Comparison of ENCODE assay signal across 7 mouse cellular contexts in the genomic region with DNA sequence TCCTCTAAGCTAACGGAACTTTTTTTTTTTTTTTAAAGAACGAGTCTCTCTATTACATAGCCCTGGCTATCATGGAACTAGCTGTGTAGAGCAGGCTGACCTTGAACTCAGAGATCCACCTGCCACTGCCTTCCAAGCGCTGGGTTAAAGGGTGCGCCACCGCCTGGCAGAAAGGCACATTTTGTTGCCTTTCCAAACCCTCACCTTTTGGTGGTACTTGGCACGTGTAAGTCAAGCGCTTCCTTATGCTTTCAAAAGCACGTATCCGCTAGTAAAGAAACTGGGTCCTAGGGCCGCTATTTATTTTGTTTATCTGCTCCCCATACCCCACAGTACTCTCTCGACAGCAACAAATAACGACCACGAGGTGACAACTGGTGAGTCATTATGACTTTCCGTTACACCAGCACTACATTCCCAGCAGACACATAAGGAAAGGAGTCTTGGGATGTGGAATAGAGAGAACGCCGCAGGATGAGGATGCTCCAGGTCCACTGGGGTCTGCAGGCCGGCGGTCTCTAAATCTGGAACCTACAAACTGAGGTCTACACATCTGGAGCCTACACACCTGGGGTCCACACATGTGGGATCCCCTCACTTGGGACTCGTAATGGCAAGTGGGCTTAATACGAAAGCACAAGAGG. TPM values are rescaled to one million over a fixed set of nuclear protein-coding genes. Genes with fewer than 3 reads are reported as not detected.
DNase-seq lines count a peak whose midpoint lies in the region; ATAC-seq lines count a peak whose summit lies in the region.

No protein-coding gene starts in this region.

- H3K27me3 ChIP-seq in embryonic facial prominence, embryonic 13.5 days = no peaks in the 10 kb centered on the region; the same call in 1 of the 2 replicates
- H3K27me3 ChIP-seq in hindbrain, embryonic 11.5 days (ENCODE audit: control insufficient read depth, insufficient read depth, low read length) = no peaks in the 10 kb centered on the region

- peak overlapping the region; percentile 84 for H3K4me2 ChIP-seq in embryonic facial prominence, embryonic 13.5 days
- H3K4me2 ChIP-seq in hindbrain, embryonic 11.5 days (replicated peaks; ENCODE audit: low read depth, low read length) = peak overlapping the region; percentile 43

- H3K4me1 ChIP-seq in embryonic facial prominence, embryonic 13.5 days = peaks cover 4% of the 10 kb centered on the region; the same call in 1 of the 2 replicates
- H3K4me1 ChIP-seq in hindbrain, embryonic 11.5 days (replicated peaks; ENCODE audit: control insufficient read depth, insufficient read depth, low read length) = no peaks in the 10 kb centered on the region

- H3K9me3 ChIP-seq in embryonic facial prominence, embryonic 13.5 days = no peaks in the 10 kb centered on the region
- H3K9me3 ChIP-seq in hindbrain, embryonic 11.5 days (ENCODE audit: control insufficient read depth, low read length) = no peaks in the 10 kb centered on the region

- no peaks in the 10 kb centered on the region for H3K36me3 ChIP-seq in embryonic facial prominence, embryonic 13.5 days
- H3K36me3 ChIP-seq in hindbrain, embryonic 11.5 days (ENCODE audit: control insufficient read depth, insufficient read depth, low read length) = no peaks in the 10 kb centered on the region

- ATAC-seq in embryonic facial prominence, embryonic 13.5 days (ENCODE audit: insufficient number of reproducible peaks, insufficient read depth, low FRiP score, low TSS enrichment, low read depth) = no peak
- peak; percentile 25 for ATAC-seq in hindbrain, embryonic 11.5 days (ENCODE audit: low FRiP score)
- peak; percentile 23 for ATAC-seq in monocyte, adult 5-6 weeks (replicated peaks; ENCODE audit: insufficient number of reproducible peaks, low FRiP score, low TSS enrichment, poor library complexity, severe bottlenecking)

- H3K4me3 ChIP-seq in embryonic facial prominence, embryonic 13.5 days = peak overlapping the region; percentile 78
- peak overlapping the region; percentile 55 for H3K4me3 ChIP-seq in hindbrain, embryonic 11.5 days (ENCODE audit: low read depth, low read length)

- peak; percentile 60 to 72 for DNase-seq in CD8-positive naive resting alpha-beta T cell, adult 2 months (ENCODE audit: low read depth in 2 of 2, low spot score in 2 of 2)
- DNase-seq in adipocyte (ENCODE audit: low spot score) (peak; percentile 47), liver (peak; percentile 76)
- DNase-seq in hindbrain, embryonic 11.5 days (ENCODE audit: low spot score) = peak; percentile 44
- DNase-seq in thymus, postnatal 36 days = peak; percentile 74 to 78

- peak overlapping the region; percentile 85 for H3K9ac ChIP-seq in embryonic facial prominence, embryonic 13.5 days
- H3K9ac ChIP-seq in hindbrain, embryonic 11.5 days (ENCODE audit: low read depth, low read length) = peak overlapping the region; percentile 66

- peak overlapping the region; percentile 88; the same call in 1 of the 2 replicates for H3K27ac ChIP-seq in embryonic facial prominence, embryonic 13.5 days
- H3K27ac ChIP-seq in hindbrain, embryonic 11.5 days (ENCODE audit: low read depth, low read length) = no peak overlapping the region

- 3% methylated on average over 20 of the region's 20 CpGs for WGBS in embryonic facial prominence, embryonic 13.5 days
- 5% methylated on average over 20 of the region's 20 CpGs for WGBS in hindbrain, embryonic 11.5 days

RNA-seq across cellular contexts. Expression of a gene that starts 0.7 kb away (rescaled TPM):
- 16.0 and 17.7 TPM in 2 replicates for polyA plus RNA-seq in embryonic facial prominence, embryonic 13.5 days (2015; fragmentation: Nextera tagmentation; extraction: Ambion mirVana)
- polyA plus RNA-seq in hindbrain, embryonic 11.5 days (2014; fragmentation: Nextera tagmentation; extraction: Ambion mirVana) = 13.7 and 15.6 TPM in 2 replicates
- 26.7 to 48.7 TPM (median 41.0 TPM) in 3 replicates for total RNA-seq in monocyte, adult 5-6 weeks (2017)

RNA-seq across cellular contexts. Expression of a gene that starts 19.3 kb away (rescaled TPM):
- 2.1 and 3.1 TPM in 2 replicates for polyA plus RNA-seq in embryonic facial prominence, embryonic 13.5 days (2015; fragmentation: Nextera tagmentation; extraction: Ambion mirVana)
- polyA plus RNA-seq in hindbrain, embryonic 11.5 days (2014; fragmentation: Nextera tagmentation; extraction: Ambion mirVana) = 0.60 and 1.1 TPM in 2 replicates
- 4.5 to 10.1 TPM (median 9.1 TPM) in 3 replicates for total RNA-seq in monocyte, adult 5-6 weeks (2017)

RNA-seq across cellular contexts. Expression of a gene that starts 48.7 kb away (rescaled TPM):
- polyA plus RNA-seq in embryonic facial prominence, embryonic 13.5 days (2015; fragmentation: Nextera tagmentation; extraction: Ambion mirVana) = 6.7 and 7.0 TPM in 2 replicates
- polyA plus RNA-seq in hindbrain, embryonic 11.5 days (2014; fragmentation: Nextera tagmentation; extraction: Ambion mirVana) = 5.0 and 6.2 TPM in 2 replicates
- total RNA-seq in monocyte, adult 5-6 weeks (2017) = 16.1 to 29.4 TPM (median 19.3 TPM) in 3 replicates
